Mouse (Mus musculus) CH12.LX (cell line): ENCODE results near the gene Timm22. TPM values are rescaled to one million over a fixed set of nuclear protein-coding genes. Genes with fewer than 3 reads are reported as not detected.

Source experiments
- DNase-seq: peaks from one replicate; pipeline ENCODE4 v3.0.0-alpha.2; 2013; ENCODE audit errors: extremely low read depth
- H3K27ac ChIP-seq: 2 replicates; pipeline ENCODE4 v1.5.1; 2012; ENCODE audit warnings: low read depth, mild to moderate bottlenecking, control low read depth, moderate library complexity; ENCODE audit not compliant: insufficient read depth
- H3K27me3 ChIP-seq: replicated peaks from 2 replicates; pipeline ENCODE3; 2012; ENCODE audit warnings: inconsistent platforms
- H3K36me3 ChIP-seq, 2 experiments: replicated peaks in 1 of 2; 2 replicates each; pipeline versions ENCODE3 to v1.6.1; 2012; ENCODE audit warnings: inconsistent platforms in 1 of 2, low read length in 1 of 2, mild to moderate bottlenecking in 1 of 2, mixed read lengths in 1 of 2, moderate library complexity in 1 of 2; ENCODE audit not compliant: control insufficient read depth in 1 of 2, insufficient read depth in 1 of 2
- H3K4me1 ChIP-seq, 2 experiments: 2 replicates each; pipeline ENCODE4 v1.6.1; 2012; ENCODE audit warnings: inconsistent platforms in 1 of 2, moderate library complexity in 1 of 2; ENCODE audit not compliant: insufficient read depth in 2 of 2, control insufficient read depth in 1 of 2
- H3K4me2 ChIP-seq: 2 replicates; pipeline ENCODE4 v1.6.1; 2012; ENCODE audit warnings: low read depth, mild to moderate bottlenecking, control low read depth; ENCODE audit not compliant: poor library complexity, insufficient read depth, severe bottlenecking
- H3K4me3 ChIP-seq, 3 experiments: fragments of 150-350 bp in 1 of 3; sonication (generic) in 1 of 3; replicated peaks in 1 of 3; 2 replicates each; pipeline versions ENCODE3 to v1.5.1; 2011 to 2012; ENCODE audit warnings: low read depth in 2 of 3, low read length in 2 of 3, mild to moderate bottlenecking in 2 of 3, moderate library complexity in 2 of 3, control low read depth in 1 of 3, improper control_type of control experiment in 1 of 3, inconsistent platforms in 1 of 3, mixed read lengths in 1 of 3; ENCODE audit not compliant: poor library complexity in 1 of 3
- H3K79me2 ChIP-seq: replicated peaks from 2 replicates; pipeline ENCODE4 v1.6.1; 2012; ENCODE audit warnings: mild to moderate bottlenecking, moderate library complexity; ENCODE audit not compliant: control insufficient read depth, poor library complexity, insufficient read depth, severe bottlenecking; ENCODE audit errors: extremely low read depth
- H3K9ac ChIP-seq: 2 replicates; pipeline ENCODE4 v1.6.1; 2012; ENCODE audit warnings: low read depth, mild to moderate bottlenecking, control low read depth, moderate library complexity; ENCODE audit not compliant: insufficient read depth
- H3K9me3 ChIP-seq: replicated peaks from 2 replicates; pipeline ENCODE3; 2012; ENCODE audit warnings: low read length, inconsistent platforms, mixed read lengths
- BHLHE40 ChIP-seq: IDR thresholded peaks from 2 replicates; pipeline ENCODE4 v1.6.1; 2011; ENCODE audit warnings: mild to moderate bottlenecking, low read depth, low read length, improper control_type of control experiment
- CTCF ChIP-seq, 2 experiments: IDR thresholded peaks in 1 of 2; conservative IDR thresholded peaks in 1 of 2; 2 replicates each; pipeline ENCODE4 v1.5.1; 2011 to 2012; ENCODE audit warnings: low read depth in 2 of 2, low read length in 2 of 2, improper control_type of control experiment in 1 of 2, inconsistent platforms in 1 of 2, mild to moderate bottlenecking in 1 of 2, moderate library complexity in 1 of 2
- E2F4 ChIP-seq: IDR thresholded peaks from 2 replicates; pipeline ENCODE4 v1.6.1; 2011; ENCODE audit warnings: low read depth, low read length, improper control_type of control experiment; ENCODE audit not compliant: insufficient replicate concordance
- GABPA ChIP-seq: IDR thresholded peaks from 2 replicates; pipeline ENCODE4 v1.6.1; 2012; ENCODE audit warnings: low read depth, low read length, improper control_type of control experiment, inconsistent platforms; ENCODE audit not compliant: insufficient replicate concordance
- IRF4 ChIP-seq: IDR thresholded peaks from 2 replicates; pipeline ENCODE4 v1.6.1; 2014; ENCODE audit warnings: low read depth, mild to moderate bottlenecking, inconsistent platforms, low read length, improper control_type of control experiment
- JUND ChIP-seq: conservative IDR thresholded peaks from 2 replicates; pipeline ENCODE4 v1.6.1; 2011; ENCODE audit warnings: low read depth, low read length, improper control_type of control experiment
- MAFK ChIP-seq: IDR thresholded peaks from 2 replicates; pipeline ENCODE4 v1.6.1; 2011; ENCODE audit warnings: low read length, improper control_type of control experiment; ENCODE audit not compliant: insufficient replicate concordance
- MAZ ChIP-seq: IDR thresholded peaks from 2 replicates; pipeline ENCODE4 v1.6.1; 2012; ENCODE audit warnings: low read depth, mild to moderate bottlenecking, inconsistent platforms, low read length, improper control_type of control experiment, moderate library complexity
- MEF2A ChIP-seq: IDR thresholded peaks from 2 replicates; pipeline ENCODE4 v1.6.1; 2014; ENCODE audit warnings: low read depth, mild to moderate bottlenecking, inconsistent platforms, low read length, improper control_type of control experiment, borderline replicate concordance
- MXI1 ChIP-seq: IDR thresholded peaks from 2 replicates; pipeline ENCODE4 v1.6.1; 2011; ENCODE audit warnings: mild to moderate bottlenecking, low read depth, low read length, improper control_type of control experiment
- NELFE ChIP-seq: IDR thresholded peaks from 2 replicates; pipeline ENCODE4 v1.6.1; 2011; ENCODE audit warnings: low read depth, low read length, improper control_type of control experiment
- NRF1 ChIP-seq: IDR thresholded peaks from 2 replicates; pipeline ENCODE4 v1.6.1; 2014; ENCODE audit warnings: low read depth, mild to moderate bottlenecking, inconsistent platforms, low read length, improper control_type of control experiment, moderate library complexity
- POLR2A ChIP-seq: IDR thresholded peaks from 2 replicates; pipeline ENCODE4 v1.6.1; 2011; ENCODE audit warnings: low read depth, mild to moderate bottlenecking, improper control_type of control experiment, low read length
- POLR2AphosphoS2 ChIP-seq: IDR thresholded peaks from 2 replicates; pipeline ENCODE4 v1.6.1; 2011; ENCODE audit warnings: low read depth, low read length, improper control_type of control experiment
- RCOR1 ChIP-seq: conservative IDR thresholded peaks from 2 replicates; pipeline ENCODE4 v1.6.1; 2012; ENCODE audit warnings: low read depth, mild to moderate bottlenecking, inconsistent platforms, low read length, improper control_type of control experiment
- SIN3A ChIP-seq: IDR thresholded peaks from 2 replicates; pipeline ENCODE4 v1.6.1; 2012; ENCODE audit warnings: low read length, improper control_type of control experiment, inconsistent platforms
- SMC3 ChIP-seq: IDR thresholded peaks from 2 replicates; pipeline ENCODE4 v1.6.1; 2011; ENCODE audit warnings: low read depth, low read length, improper control_type of control experiment
- TBP ChIP-seq: conservative IDR thresholded peaks from 2 replicates; pipeline ENCODE4 v1.6.1; 2011; ENCODE audit warnings: low read depth, low read length, improper control_type of control experiment
- TCF12 ChIP-seq: IDR thresholded peaks from 2 replicates; pipeline ENCODE4 v1.6.1; 2014; ENCODE audit warnings: low read depth, mild to moderate bottlenecking, inconsistent platforms, low read length, improper control_type of control experiment
- UBTF ChIP-seq: IDR thresholded peaks from 2 replicates; pipeline ENCODE4 v1.6.1; 2012; ENCODE audit warnings: low read depth, mild to moderate bottlenecking, inconsistent platforms, low read length, improper control_type of control experiment, moderate library complexity
- USF1 ChIP-seq: IDR thresholded peaks from 2 replicates; pipeline ENCODE4 v1.6.1; 2014; ENCODE audit warnings: low read depth, mild to moderate bottlenecking, inconsistent platforms, low read length, improper control_type of control experiment
- ZC3H11A ChIP-seq: IDR thresholded peaks from 2 replicates; pipeline ENCODE4 v1.6.1; 2012; ENCODE audit warnings: low read depth, mild to moderate bottlenecking, inconsistent platforms, low read length, improper control_type of control experiment
- ZKSCAN1 ChIP-seq: IDR thresholded peaks from 2 replicates; pipeline ENCODE4 v1.6.1; 2012; ENCODE audit warnings: low read depth, inconsistent platforms, low read length, improper control_type of control experiment, borderline replicate concordance
- ZMIZ1 ChIP-seq: IDR thresholded peaks from 2 replicates; pipeline ENCODE4 v1.6.1; 2012; ENCODE audit warnings: low read depth, mild to moderate bottlenecking, inconsistent platforms, low read length, improper control_type of control experiment
- ZNF384 ChIP-seq: IDR thresholded peaks from 2 replicates; pipeline ENCODE4 v1.6.1; 2012; ENCODE audit warnings: low read depth, low read length, improper control_type of control experiment, inconsistent platforms
- dilution Hi-C: fragments of 300-500 bp; cut with MboI; formaldehyde crosslinking; loops from 2 replicates; pipeline ENCODE4 v1.14.3; 2020; ENCODE audit warnings: low sequenced_read_pairs; ENCODE audit not compliant: extremely low pct_unique_long_range_greater_than_20kb, extremely low pct_ligation_motif_present
- in situ Hi-C: fragments of 300-500 bp; cut with MboI; formaldehyde crosslinking; loops from 3 replicates; pipeline ENCODE4 v1.14.3; 2019; ENCODE audit warnings: low sequenced_read_pairs, low pct_ligation_motif_present, low pct_unique_long_range_greater_than_20kb, mixed read lengths
- polyA plus RNA-seq: library from polyadenylated mRNA; unstranded; fragments of >175 nt; gene quantifications from 2 replicates; pipeline ENCODE4 v1.2.1, GENCODE M21; 2012; ENCODE audit warnings: low read depth; ENCODE audit not compliant: insufficient read length
- total RNA-seq, 2 experiments: library from RNA; depleted of rRNA; stranded (reverse); fragments of 300-350 nt in 1 of 2; fragments of >200 nt in 1 of 2; gene quantifications; 2 replicates each; pipeline ENCODE4 v1.2.3; 2012 to 2014

The Timm22 gene
- total and polyA plus RNA-seq, 3 experiments = 44.6 to 81.4 (median 53.8) TPM

DNA sequence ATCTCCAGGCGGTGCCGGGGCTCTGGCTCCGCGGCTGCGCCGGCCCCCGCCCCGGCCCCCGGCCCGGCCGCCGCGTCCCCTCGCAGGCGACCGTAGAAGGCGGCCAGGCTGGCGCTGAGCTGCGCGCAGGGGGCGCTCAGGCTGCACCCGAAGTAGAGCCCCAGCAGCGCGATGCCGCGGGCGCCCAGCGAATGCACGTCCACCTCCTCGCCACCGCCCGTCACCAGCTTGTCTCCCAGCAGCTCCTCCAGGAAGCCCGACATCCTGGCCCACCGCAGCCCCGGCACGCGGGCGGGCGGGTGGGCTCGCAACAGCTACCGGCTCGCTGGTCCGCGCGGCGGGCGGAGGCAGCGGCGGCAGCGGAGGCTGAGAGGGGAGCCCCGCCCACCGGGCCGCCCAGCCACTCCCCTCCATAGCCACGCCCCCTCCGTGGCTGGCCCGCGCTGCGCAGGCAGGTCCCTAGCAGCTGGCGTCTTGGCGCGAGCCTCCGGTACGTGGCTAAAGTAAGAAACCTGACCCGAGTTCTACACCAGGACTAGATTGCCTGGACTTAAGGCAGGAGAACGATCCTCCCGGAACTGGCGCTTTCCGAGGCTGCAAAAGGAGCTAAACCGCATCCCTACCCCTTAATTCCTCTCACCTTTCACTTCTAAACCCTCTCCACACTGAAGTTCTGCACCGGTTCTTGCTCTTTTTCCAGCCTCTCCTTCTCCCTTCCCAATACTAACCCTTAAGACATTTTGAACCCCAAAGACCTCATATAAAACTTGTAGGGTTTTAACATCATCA is 7.8 kb upstream of the Timm22 start, which contains the start of gene Nxn:
Nxn (minus strand) TSS at position 343 of the 789 bp plus-strand sequence.
- no peaks in the 10 kb centered on the region for H3K27me3 ChIP-seq
- H3K79me2 ChIP-seq = no peaks in the 10 kb centered on the region; the same call in 1 of the 2 replicates
- H3K4me1 ChIP-seq = peaks cover 0 to 32% of the 10 kb centered on the region in 2 experiments; a peak in 2 of 4 replicates
- in situ Hi-C loops = no loop called here
- H3K27ac ChIP-seq = no peak within 1 kb of the TSS
- DNase-seq = peak; percentile 87
- dilution Hi-C loops = no loop called here
- no peaks in the 10 kb centered on the region for H3K9me3 ChIP-seq
- H3K36me3 ChIP-seq = no peaks in the 10 kb centered on the region
- TF ChIP-seq E2F4 (no peak), SMC3 (peak; percentile 4; the same call in 1 of the 2 replicates), SIN3A (peak; percentile 71; the same call in 1 of the 2 replicates), ZKSCAN1 (no peak), MXI1 (peak; percentile 77; the same call in 1 of the 2 replicates), NELFE (0 out of 2 replicates have a peak, but pooled peaks have one; percentile 30), MEF2A (peak; percentile 39; the same call in 1 of the 2 replicates), USF1 (no peak), POLR2A (peak; percentile 52), CTCF (conservative IDR thresholded peaks at IDR 0.05 in 1 of 2, IDR thresholded peaks at IDR 0.05 in 1 of 2; ENCODE audit: low read depth in 2 of 2, low read length in 2 of 2) (peak in 1 of 2 experiments; percentile 53; a peak in 2 of 4 replicates), IRF4 (peak; percentile 24; the same call in 1 of the 2 replicates), NRF1 (peak; percentile 81), UBTF (peak; percentile 81), MAZ (peak; percentile 81)
- H3K4me2 ChIP-seq = peak within 1 kb of the TSS; percentile 98
- H3K4me3 ChIP-seq = peak within 1 kb of the TSS; percentile 70 to 87 (median 74)
- peak within 1 kb of the TSS; percentile 56 for H3K9ac ChIP-seq

DNA sequence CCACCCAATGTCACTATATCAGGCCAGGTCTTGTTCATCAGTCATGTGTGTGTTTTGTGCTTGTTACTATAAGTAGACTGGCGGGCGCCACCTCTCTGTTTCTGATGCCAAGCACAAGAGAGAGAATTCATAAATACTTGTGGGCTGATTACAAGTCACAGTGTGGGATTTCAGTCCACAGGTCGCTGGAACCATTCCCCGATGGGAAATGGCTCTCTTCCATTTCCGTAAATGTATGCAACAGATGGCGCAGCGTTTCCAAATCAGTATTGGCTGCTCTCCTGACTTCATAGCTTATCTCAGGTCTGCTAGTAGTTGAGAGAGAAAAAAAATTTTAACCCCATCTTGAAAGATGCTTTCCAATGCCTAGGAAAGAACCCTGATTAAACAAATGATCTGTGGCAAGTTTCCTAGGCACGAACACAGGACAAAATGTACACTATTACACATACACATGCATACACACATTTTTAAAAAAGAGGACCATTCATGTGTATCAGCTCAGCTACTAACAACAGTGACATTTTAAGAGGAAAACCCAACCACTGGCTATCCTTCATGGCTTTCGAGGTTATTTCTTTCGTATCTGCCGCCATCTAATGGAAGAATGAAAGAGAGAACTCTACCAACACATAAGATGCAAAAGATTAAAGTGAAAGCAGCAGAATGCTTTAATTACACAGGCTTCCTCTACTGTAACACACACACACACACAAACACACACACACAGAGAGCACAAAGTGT is 7.0 kb upstream of the Timm22 start:
- Histone ChIP-seq H3K27me3 (no peaks in the 10 kb centered on the region), H3K4me3 (peak overlapping the region; percentile 70 to 87 (median 74)), H3K27ac (no peak overlapping the region), H3K4me2 (peak overlapping the region; percentile 98), H3K79me2 (no peaks in the 10 kb centered on the region; the same call in 1 of the 2 replicates), H3K9me3 (no peaks in the 10 kb centered on the region), H3K4me1 (peaks cover 0 to 25% of the 10 kb centered on the region in 2 experiments; a peak in 2 of 4 replicates), H3K36me3 (no peaks in the 10 kb centered on the region), H3K9ac (peak overlapping the region; percentile 47)
- in situ Hi-C loops (loop anchor here (5.0 to 10.0 kb wide), 2 partner anchors 147 to 615 kb away; no protein-coding TSS in a partner anchor), dilution Hi-C loops (no loop called here)
- peak; percentile 61 for DNase-seq
- TF ChIP-seq ZMIZ1 (no peak), MAZ (no peak), TCF12 (no peak), MAFK (no peak), POLR2A (no peak), SMC3 (peak; percentile 77), ZC3H11A (peak; percentile 15; the same call in 1 of the 2 replicates), ZNF384 (no peak), E2F4 (peak; percentile 61; the same call in 1 of the 2 replicates), BHLHE40 (no peak), POLR2AphosphoS2 (no peak), GABPA (no peak), RCOR1 (no peak), SIN3A (peak; percentile 54; the same call in 1 of the 2 replicates), USF1 (no peak), UBTF (no peak), MXI1 (no peak), MEF2A (0 out of 2 replicates have a peak, but pooled peaks have one; percentile 7), TBP (0 out of 2 replicates have a peak, but pooled peaks have one; percentile 23), JUND (no peak), ZKSCAN1 (no peak)
